Mouse (Mus musculus): ENCODE measurements around the gene Ms4a10. TPM values are rescaled to one million over a fixed set of nuclear protein-coding genes. Genes with fewer than 3 reads are reported as not detected.

Gene Ms4a10
- polyA plus RNA-seq, 1 experiment, result 2.2 TPM

- Histone ChIP-seq H3K4me1 (ENCODE audit: control insufficient read depth, insufficient read depth, low read length) (peaks cover 3% of the 10 kb centered on the region; the same call in 1 of the 2 replicates), H3K36me3 (ENCODE audit: control insufficient read depth, insufficient read depth, low read length) (no peaks in the 10 kb centered on the region), H3K27ac (ENCODE audit: control insufficient read depth, insufficient read depth, low read depth, low read length) (peak overlapping the region; percentile 82), H3K4me3 (ENCODE audit: control insufficient read depth, low read depth, low read length) (no peak overlapping the region), H3K27me3 (ENCODE audit: control insufficient read depth, insufficient read depth, low read length) (no peaks in the 10 kb centered on the region)
- TF ChIP-seq CTCF (IDR thresholded peaks at IDR 0.05; ENCODE audit: control insufficient read depth, insufficient read depth, insufficient replicate concordance, low read depth, low read length), result no peak
- no peak for TF ChIP-seq POLR2A (IDR thresholded peaks at IDR 0.05; ENCODE audit: control insufficient read depth, low read depth, low read length)
These were observed 8.7 kb downstream of the Ms4a10 start for GRCm38 (mm10) chr19:10965721-10966120.

GRCm38 (mm10) chr19:10959978-10960346 is 14.5 kb downstream of the Ms4a10 start:
- Histone ChIP-seq H3K27ac (ENCODE audit: control insufficient read depth, insufficient read depth, low read depth, low read length) (no peak overlapping the region; the same call in 1 of the 2 replicates), H3K36me3 (ENCODE audit: control insufficient read depth, insufficient read depth, low read length) (no peaks in the 10 kb centered on the region), H3K4me1 (ENCODE audit: control insufficient read depth, insufficient read depth, low read length) (peaks cover 2% of the 10 kb centered on the region; the same call in 1 of the 2 replicates), H3K27me3 (ENCODE audit: control insufficient read depth, insufficient read depth, low read length) (no peaks in the 10 kb centered on the region), H3K4me3 (ENCODE audit: control insufficient read depth, low read depth, low read length) (no peak overlapping the region)
- TF ChIP-seq CTCF (IDR thresholded peaks at IDR 0.05; ENCODE audit: control insufficient read depth, insufficient read depth, insufficient replicate concordance, low read depth, low read length) (no peak), POLR2A (IDR thresholded peaks at IDR 0.05; ENCODE audit: control insufficient read depth, low read depth, low read length) (no peak)

DNA sequence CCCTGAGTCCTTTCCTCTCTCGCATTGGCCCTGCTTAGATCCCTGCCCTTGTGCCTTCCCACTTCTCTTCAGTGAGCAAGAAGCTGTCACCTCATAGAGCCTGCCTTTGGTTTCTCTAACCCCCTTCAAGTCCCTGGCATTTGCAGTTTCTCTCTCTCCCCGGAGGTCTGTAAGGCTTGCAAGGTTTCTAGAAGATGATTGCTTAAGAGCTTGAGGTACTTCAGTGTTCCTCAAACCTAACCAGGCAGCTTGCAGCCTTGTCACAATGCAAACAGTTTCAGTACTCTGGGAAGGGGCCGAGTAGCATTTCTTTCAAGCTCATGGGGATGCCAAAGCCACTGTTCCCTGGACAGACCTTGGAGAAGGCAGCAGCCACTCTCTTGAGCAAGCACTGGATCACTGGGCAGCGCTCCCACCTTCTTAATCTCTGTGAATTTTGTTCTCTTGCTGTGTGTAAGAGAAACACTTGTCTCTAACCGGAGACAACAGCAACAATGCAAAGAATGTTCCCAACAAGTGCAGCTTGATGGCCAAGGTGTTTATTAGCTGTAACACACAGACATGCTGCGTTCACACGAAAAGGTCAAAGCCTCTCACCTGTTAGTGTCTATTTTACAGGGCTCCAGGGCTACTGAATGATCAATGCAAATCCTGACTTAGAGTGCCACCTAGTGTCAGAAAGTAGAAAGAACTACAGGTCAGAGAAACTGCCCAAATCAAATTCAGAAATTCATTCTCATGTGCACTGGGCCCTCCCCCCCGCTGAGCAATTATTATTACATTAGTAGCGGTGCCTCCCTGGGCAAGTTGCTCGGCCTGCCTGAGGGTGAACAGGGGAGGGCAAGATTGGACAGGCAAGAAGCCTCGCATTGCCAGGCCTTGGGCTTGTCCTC is 15.1 kb downstream of the Ms4a10 start:
- Histone ChIP-seq H3K4me3 (ENCODE audit: control insufficient read depth, low read depth, low read length) (no peak overlapping the region), H3K27ac (ENCODE audit: control insufficient read depth, insufficient read depth, low read depth, low read length) (no peak overlapping the region; the same call in 1 of the 2 replicates), H3K4me1 (ENCODE audit: control insufficient read depth, insufficient read depth, low read length) (no peaks in the 10 kb centered on the region), H3K27me3 (ENCODE audit: control insufficient read depth, insufficient read depth, low read length) (no peaks in the 10 kb centered on the region), H3K36me3 (ENCODE audit: control insufficient read depth, insufficient read depth, low read length) (no peaks in the 10 kb centered on the region)
- TF ChIP-seq POLR2A (IDR thresholded peaks at IDR 0.05; ENCODE audit: control insufficient read depth, low read depth, low read length) (no peak), CTCF (IDR thresholded peaks at IDR 0.05; ENCODE audit: control insufficient read depth, insufficient read depth, insufficient replicate concordance, low read depth, low read length) (peak; percentile 16; the same call in 1 of the 2 replicates)

GRCm38 (mm10) chr19:10952021-10952939 is 22.2 kb downstream of the Ms4a10 start:
- Histone ChIP-seq H3K4me1 (ENCODE audit: control insufficient read depth, insufficient read depth, low read length) (peaks cover 5% of the 10 kb centered on the region), H3K27me3 (ENCODE audit: control insufficient read depth, insufficient read depth, low read length) (no peaks in the 10 kb centered on the region), H3K4me3 (ENCODE audit: control insufficient read depth, low read depth, low read length) (no peak overlapping the region), H3K36me3 (ENCODE audit: control insufficient read depth, insufficient read depth, low read length) (no peaks in the 10 kb centered on the region), H3K27ac (ENCODE audit: control insufficient read depth, insufficient read depth, low read depth, low read length) (no peak overlapping the region)
- TF ChIP-seq POLR2A (IDR thresholded peaks at IDR 0.05; ENCODE audit: control insufficient read depth, low read depth, low read length) (no peak), CTCF (IDR thresholded peaks at IDR 0.05; ENCODE audit: control insufficient read depth, insufficient read depth, insufficient replicate concordance, low read depth, low read length) (no peak)

DNA sequence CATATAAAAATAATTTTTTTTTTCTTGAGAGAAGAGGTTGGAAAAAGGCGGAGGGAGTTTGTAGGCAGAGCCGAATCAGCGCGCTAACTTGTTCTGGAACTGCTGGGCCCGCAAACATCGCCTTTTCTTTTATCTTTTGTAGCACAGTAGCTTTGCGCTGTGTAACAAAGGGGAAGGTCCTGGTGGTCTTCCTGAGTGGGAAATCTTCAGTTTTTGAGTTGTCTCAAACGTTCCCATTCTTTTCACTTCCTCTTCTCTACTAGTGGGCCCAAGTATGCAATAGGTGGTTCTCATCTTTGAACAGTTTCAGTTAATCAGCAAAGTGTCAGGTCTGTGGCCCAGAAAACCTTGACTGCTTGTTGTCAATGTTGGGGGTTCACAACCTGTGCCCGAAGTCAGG is 24.9 kb downstream of the Ms4a10 start:
- Histone ChIP-seq H3K36me3 (ENCODE audit: control insufficient read depth, insufficient read depth, low read length) (no peaks in the 10 kb centered on the region), H3K27ac (ENCODE audit: control insufficient read depth, insufficient read depth, low read depth, low read length) (peak overlapping the region; percentile 72), H3K4me3 (ENCODE audit: control insufficient read depth, low read depth, low read length) (peak overlapping the region; percentile 98), H3K4me1 (ENCODE audit: control insufficient read depth, insufficient read depth, low read length) (peaks cover 5% of the 10 kb centered on the region), H3K27me3 (ENCODE audit: control insufficient read depth, insufficient read depth, low read length) (no peaks in the 10 kb centered on the region)
- no peak for TF ChIP-seq CTCF (IDR thresholded peaks at IDR 0.05; ENCODE audit: control insufficient read depth, insufficient read depth, insufficient replicate concordance, low read depth, low read length)
- no peak for TF ChIP-seq POLR2A (IDR thresholded peaks at IDR 0.05; ENCODE audit: control insufficient read depth, low read depth, low read length)

DNA sequence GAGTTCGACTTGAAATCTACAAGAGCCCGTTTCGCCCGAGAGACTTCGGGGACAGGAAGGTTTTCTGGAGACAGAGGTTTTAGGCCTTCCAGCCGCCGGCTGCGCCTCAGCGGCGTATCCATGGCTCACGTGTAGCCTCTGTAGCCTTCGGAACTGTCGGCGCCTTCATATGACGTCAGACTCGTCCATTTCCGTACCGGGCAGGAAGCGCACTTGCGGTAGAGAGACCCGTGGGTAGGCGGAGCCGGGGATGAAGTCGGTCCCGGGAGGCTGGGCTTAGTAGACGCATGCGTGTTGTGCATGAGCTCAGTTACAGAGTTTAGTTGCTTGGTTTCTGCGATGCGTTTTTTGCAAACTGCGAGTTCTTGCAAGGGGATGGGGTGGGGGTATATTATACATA is 25.4 kb downstream of the Ms4a10 start, which contains the start of gene Ccdc86:
Gene Ccdc86, minus strand, starts transcription at position 155 of the 400 bp plus-strand sequence.
- no peaks in the 10 kb centered on the region for H3K27me3 ChIP-seq (ENCODE audit: control insufficient read depth, insufficient read depth, low read length)
- peak within 1 kb of the TSS; percentile 77 for H3K27ac ChIP-seq (ENCODE audit: control insufficient read depth, insufficient read depth, low read depth, low read length)
- TF ChIP-seq CTCF (IDR thresholded peaks at IDR 0.05; ENCODE audit: control insufficient read depth, insufficient read depth, insufficient replicate concordance, low read depth, low read length) (no peak), POLR2A (IDR thresholded peaks at IDR 0.05; ENCODE audit: control insufficient read depth, low read depth, low read length) (peak; percentile 88)
- H3K4me1 ChIP-seq (ENCODE audit: control insufficient read depth, insufficient read depth, low read length), result peaks cover 5% of the 10 kb centered on the region
- H3K36me3 ChIP-seq (ENCODE audit: control insufficient read depth, insufficient read depth, low read length), result no peaks in the 10 kb centered on the region
- peak within 1 kb of the TSS; percentile 98 for H3K4me3 ChIP-seq (ENCODE audit: control insufficient read depth, low read depth, low read length)

All from testis, adult 2 months (tissue).